Mouse (Mus musculus) B cell, adult 62 days (primary cell): Measurements from ENCODE around the gene Gna11. TPM values are rescaled to one million over a fixed set of nuclear protein-coding genes. Genes with fewer than 3 reads are reported as not detected.

ENCODE experiments used
- total RNA-seq: library from RNA; stranded (reverse); gene quantifications from 4 replicates; pipeline ENCODE4 v1.2.4, GENCODE M21; 2023

Gna11 gene
- 24.1 to 34.4 TPM (median 29.1 TPM) in 4 replicates for total RNA-seq

GRCm38 (mm10) chr10:81545161-81545747, at the start of gene Gna11:
TSS of gene Gna11 (minus strand) at chr10:81545190.

GRCm38 (mm10) chr10:81574081-81575056, 29.4 kb upstream of the Gna11 start, which contains the start of gene Tle2:
TSS of gene Tle2 (plus strand) at chr10:81574561.

GRCm38 (mm10) chr10:81559163-81559626, 14.2 kb upstream of the Gna11 start, which contains the start of gene Aes:
TSS of gene Aes (plus strand) at chr10:81559488.

GRCm38 (mm10) chr10:81524051-81524605, 20.9 kb downstream of the Gna11 start, which contains the start of gene Gna15:
TSS of gene Gna15 (minus strand) at chr10:81524225.

GRCm38 (mm10) chr10:81500032-81500431, 45.0 kb downstream of the Gna11 start, which contains the start of gene S1pr4:
TSS of gene S1pr4 (minus strand) at chr10:81500132.

GRCm38 (mm10) chr10:81496264-81496901, 48.6 kb downstream of the Gna11 start, which contains the start of gene Ncln:
TSS of gene Ncln (minus strand) at chr10:81496392.

GRCm38 (mm10) chr10:81482533-81482889, 62.5 kb downstream of the Gna11 start, which contains the start of gene Celf5:
TSS of gene Celf5 (minus strand) at chr10:81482709.

Other genes starting within 250 kb of the Gna11 start
- gene Cactin, start 224.1 kb downstream of the Gna11 start, total RNA-seq, result 45.5 to 50.8 TPM (median 48.1 TPM) in 4 replicates
- gene Tbxa2r, start 216.5 kb downstream of the Gna11 start, total RNA-seq, result 3.3 to 4.4 TPM (median 3.7 TPM) in 4 replicates
- 0.57 to 1.1 TPM (median 0.80 TPM) in 4 replicates for gene Gipc3, start 201.9 kb downstream of the Gna11 start, total RNA-seq
- 71.5 to 76.8 TPM (median 75.7 TPM) in 4 replicates for gene Hmg20b, start 194.7 kb downstream of the Gna11 start, total RNA-seq
- gene Mfsd12, start 187.7 kb downstream of the Gna11 start, total RNA-seq, result 8.7 to 13.6 TPM (median 9.9 TPM) in 4 replicates
- 5.0 to 8.0 TPM (median 6.8 TPM) in 4 replicates for gene 4930404N11Rik, start 179.4 kb downstream of the Gna11 start, total RNA-seq
- 41.9 to 52.4 TPM (median 51.6 TPM) in 4 replicates for gene Fzr1, start 166.7 kb downstream of the Gna11 start, total RNA-seq
- gene Dohh, start 160.8 kb downstream of the Gna11 start, total RNA-seq, result 37.0 to 49.1 TPM (median 44.0 TPM) in 4 replicates
- gene Gm48551, start 160.7 kb downstream of the Gna11 start, total RNA-seq, result 1.4 to 3.0 TPM (median 2.2 TPM) in 4 replicates
- 2.3 to 8.8 TPM (median 6.4 TPM) in 4 replicates for gene Gm48552, start 156.2 kb downstream of the Gna11 start, total RNA-seq
- 4.3 to 8.4 TPM (median 7.4 TPM) in 4 replicates for gene Smim24, start 152.1 kb downstream of the Gna11 start, total RNA-seq
- 18.3 to 24.4 TPM (median 19.5 TPM) in 4 replicates for gene Nfic, start 89.6 kb downstream of the Gna11 start, total RNA-seq
- not detected in 4 replicates for gene Celf5, start 62.5 kb downstream of the Gna11 start, total RNA-seq
- gene Ncln, start 48.8 kb downstream of the Gna11 start, total RNA-seq, result 99.6 to 113 TPM (median 106 TPM) in 4 replicates
- gene S1pr4, start 45.1 kb downstream of the Gna11 start, total RNA-seq, result 48.2 to 59.1 TPM (median 54.6 TPM) in 4 replicates
- gene Gna15, start 21.0 kb downstream of the Gna11 start, total RNA-seq, result 5.1 to 6.6 TPM (median 5.9 TPM) in 4 replicates
- gene Aes, start 14.3 kb upstream of the Gna11 start, total RNA-seq, result 294 to 321 TPM (median 315 TPM) in 4 replicates
- gene Tle2, start 29.4 kb upstream of the Gna11 start, total RNA-seq, result 2.8 to 6.0 TPM (median 4.1 TPM) in 4 replicates
- gene Tle6, start 55.9 kb upstream of the Gna11 start, total RNA-seq, result 2.2 to 2.5 TPM in 2 of 4 replicates, not detected in the others
- gene BC025920, start 61.1 kb upstream of the Gna11 start, total RNA-seq, result 2.7 to 4.5 TPM (median 3.1 TPM) in 4 replicates
- gene Sirt6, start 82.6 kb upstream of the Gna11 start, total RNA-seq, result 18.6 to 23.1 TPM (median 19.3 TPM) in 4 replicates
- gene Ankrd24, start 83.3 kb upstream of the Gna11 start, total RNA-seq, result 1.1 to 3.1 TPM (median 1.5 TPM) in 4 replicates
- 1.2 to 2.7 TPM (median 2.2 TPM) in 4 replicates for gene Gm10778, start 103.9 kb upstream of the Gna11 start, total RNA-seq
- gene Zfp433, start 159.6 kb upstream of the Gna11 start, total RNA-seq, result 4.7 to 10.9 TPM (median 7.2 TPM) in 4 replicates
- gene Gm3055, start 226.0 kb upstream of the Gna11 start, total RNA-seq, result 6.1 to 10.3 TPM (median 8.4 TPM) in 4 replicates